Mouse (Mus musculus) frontal cortex, postnatal 10 days (tissue): ENCODE results near the gene Tnfsfm13.

Experiments
- DNase-seq, 2 experiments: peaks; one replicate each; pipeline ENCODE4 v3.0.0; 2022; ENCODE audit warnings: low spot score in 2 of 2, mixed read lengths in 1 of 2

Tnfsfm13 gene

DNA sequence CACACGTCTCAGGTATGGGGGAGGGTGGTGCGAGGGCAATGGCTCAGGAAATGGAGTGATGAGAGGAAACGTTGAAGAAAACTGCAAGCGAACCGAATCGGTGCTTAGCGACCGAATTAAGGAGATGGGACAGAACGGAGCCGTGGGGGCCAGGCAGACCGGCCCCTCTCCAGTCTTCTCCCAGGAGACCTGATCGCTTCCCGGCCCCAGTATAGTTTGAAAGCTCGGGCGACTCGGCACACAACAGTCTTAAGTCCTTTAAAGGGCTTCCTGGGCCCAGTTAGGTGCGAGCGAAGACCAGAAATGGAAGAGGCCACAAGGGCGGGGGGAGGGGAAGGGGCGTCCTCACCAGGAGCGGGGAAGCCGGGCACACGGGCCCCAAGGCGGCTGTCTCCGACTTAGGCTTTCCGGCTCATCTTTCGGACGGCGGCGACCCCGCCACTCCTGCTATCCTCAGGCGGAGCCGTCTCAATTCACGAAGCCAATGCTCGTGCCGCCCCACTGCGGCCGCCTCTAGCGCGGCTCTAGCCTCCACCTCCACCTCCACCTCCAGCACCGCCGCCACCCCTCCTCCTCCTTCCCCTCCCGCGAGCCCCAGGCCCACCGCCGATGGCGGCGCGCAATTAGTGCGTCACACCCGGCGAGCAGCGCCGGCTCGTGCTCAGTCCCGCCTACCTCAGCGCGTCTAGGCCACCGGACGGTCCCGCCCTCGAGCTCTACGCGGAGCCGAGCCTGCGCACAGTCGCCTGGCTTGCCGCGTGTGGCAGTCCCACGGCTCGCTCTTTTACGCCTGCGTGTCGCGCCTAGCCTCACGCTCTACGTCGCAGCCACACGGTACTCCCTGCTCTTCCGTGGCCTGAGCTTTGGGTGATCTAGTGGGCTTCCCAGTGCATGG lies 14.3 kb downstream of the Tnfsfm13 start, which contains the start of gene Senp3:
Senp3 (minus strand) TSS at position 771 of the 895 bp plus-strand sequence.
- peak; percentile 95 to 97 for DNase-seq

DNA sequence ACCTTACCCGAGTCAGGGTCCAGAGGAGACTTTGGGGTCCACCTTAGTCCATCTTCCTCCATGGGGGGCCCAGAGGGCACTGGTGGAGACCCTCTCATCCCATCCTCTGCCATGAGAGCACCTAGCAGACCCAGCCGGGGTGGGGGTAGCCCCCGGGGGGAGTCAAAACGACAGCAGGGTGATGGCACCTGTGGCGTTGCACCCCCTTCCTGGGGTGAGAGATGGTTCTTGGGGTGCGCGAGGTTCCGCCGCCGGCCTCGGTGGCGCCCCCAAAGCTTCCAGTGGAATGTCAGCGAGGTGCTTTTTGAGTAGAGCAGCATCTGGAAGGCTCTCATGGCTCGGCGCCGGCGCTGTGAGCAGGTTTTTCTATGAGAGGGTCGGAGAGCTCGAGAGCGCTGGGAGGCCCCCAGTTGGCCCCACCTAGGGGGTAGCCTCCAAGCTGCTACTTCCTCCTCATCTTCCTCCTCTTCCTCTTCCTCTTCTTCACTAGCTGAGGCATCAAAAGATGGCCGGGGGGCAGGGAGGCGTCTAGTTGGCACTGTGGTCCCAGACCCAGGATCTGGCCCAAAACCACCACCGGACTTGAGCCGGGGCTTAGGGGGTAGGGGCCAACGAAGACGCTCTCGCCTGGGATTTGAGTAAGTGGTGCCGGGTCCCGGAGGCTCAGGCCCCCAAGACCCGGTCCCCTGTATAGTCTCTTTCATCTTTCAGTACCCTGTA lies 15.6 kb downstream of the Tnfsfm13 start:
- no peak for DNase-seq

DNA sequence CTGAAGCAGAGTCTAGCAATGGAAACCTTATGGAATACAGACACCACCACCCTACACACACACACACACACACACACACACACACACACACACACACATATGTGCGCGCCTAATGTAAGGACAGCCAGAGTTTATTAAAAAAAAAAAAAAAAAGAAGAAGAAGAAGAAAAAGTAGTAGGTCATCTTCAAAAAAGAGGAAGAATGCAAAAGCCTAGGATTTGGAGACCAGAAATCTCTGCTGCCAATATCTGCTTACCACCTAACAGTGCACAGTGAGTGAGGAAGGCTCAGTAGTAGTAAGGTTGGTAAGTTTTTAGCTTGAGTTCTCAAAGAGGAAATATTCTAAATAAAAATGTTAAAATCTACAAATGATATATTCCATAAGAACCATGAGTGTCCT lies 16.8 kb downstream of the Tnfsfm13 start:
- no peak for DNase-seq

DNA sequence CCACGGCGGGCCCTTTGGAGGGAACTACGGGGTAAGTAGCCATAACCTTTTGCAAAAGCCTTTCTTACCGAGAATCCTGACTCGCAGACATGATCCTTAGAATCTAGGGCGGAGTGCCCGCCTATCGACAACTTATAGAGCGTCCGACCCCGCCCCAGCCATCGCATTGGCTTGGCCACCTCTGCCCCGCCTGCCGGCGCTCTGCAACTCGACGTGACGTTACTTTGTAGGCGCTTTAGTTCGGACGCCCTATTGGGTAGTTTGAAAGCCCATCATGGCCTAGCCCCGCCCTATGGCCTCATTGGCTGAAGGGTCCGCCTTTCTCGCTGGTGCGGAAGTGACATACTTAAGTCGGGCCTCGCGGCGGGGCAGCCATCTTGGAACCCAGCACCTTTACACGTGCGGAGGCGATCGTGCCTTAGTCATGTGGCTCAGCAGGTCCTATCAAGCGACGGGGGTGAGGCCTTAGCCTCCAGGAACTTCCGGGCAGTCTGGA lies 23.6 kb downstream of the Tnfsfm13 start, which contains the start of gene Eif4a1:
Eif4a1 (minus strand) TSS at position 213 of the 496 bp plus-strand sequence.
- peak; percentile 100 for DNase-seq

DNA sequence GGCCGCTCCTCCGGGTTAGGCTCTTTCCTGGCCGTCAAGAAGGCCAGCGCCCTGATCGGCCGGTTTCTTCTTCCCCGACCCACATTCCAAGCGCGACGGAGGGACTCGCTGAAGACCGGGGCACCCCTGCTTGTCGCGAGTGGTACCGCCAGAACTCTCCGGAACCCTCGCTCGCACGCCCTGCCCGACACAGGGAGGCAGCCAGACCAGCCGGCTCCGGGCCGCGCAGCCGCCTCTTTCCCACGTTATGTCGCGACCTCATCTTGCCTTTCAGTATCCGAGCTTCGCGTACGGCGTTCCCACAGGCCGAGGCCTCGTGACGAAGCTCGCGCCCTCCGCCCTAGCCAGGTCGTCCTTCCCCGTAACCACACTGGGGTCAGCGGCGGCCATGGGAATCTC lies 24.2 kb downstream of the Tnfsfm13 start:
- DNase-seq = peak; percentile 55 to 61

DNA sequence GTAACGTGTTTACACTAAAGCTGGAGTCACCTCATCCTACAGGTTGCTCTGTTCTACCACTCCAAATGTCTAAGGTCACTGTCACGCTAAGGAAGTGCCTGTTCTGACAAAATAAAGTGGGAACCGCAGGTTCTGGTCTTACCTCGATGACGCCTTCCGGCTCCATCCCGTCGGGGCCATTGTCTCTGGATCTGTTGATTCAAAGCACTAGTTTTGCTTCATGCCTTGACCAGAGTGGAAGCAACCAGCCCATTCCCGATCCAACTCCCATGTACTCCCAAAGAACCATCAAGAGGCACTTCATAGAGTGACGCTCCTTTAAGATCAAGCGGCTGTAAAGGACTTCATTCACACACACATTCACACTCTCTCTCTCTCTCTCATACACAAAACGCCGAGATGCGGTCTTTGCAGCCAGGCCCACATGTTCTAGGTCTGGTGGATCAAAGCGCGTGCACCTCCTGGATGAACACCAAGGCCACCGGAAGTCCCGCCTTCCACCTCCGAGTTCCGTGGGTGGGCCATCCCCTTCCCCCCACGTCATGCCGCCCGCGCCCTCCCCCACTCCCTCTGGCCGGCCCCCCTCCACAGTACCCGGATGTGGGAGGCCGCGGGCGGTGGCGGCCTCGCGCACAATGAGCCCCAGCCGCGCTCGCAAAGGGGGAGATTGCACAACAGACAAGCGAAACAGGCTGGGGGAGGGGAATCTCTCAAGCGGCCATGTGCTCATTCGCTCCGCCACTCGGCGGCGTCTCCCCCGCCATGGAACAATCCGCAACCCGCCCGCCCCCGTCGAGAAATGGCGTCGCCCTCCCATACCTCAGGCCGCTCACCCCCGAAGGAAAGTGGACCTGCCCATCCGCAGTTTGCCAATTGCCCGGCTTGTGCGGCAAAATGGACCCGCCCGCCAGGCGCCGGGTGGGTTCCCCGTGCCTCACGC lies 24.8 kb downstream of the Tnfsfm13 start:
- peak; percentile 91 to 92 for DNase-seq

DNA sequence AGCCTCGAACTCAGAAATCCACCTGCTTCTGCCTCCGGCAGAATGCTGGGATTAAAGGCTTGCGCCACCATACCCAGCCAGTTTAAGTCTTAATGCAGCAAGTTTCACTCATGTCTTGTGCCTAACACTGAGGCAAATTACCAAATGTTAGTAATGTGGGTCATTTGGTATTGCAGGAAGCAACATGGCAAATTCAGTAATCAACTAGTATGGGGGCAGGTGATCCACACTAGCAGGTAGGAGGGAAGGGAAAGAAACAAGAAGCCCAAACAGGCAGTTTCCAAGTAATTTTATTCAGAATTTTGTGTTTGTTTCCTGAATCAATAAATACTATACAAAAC lies 29.3 kb downstream of the Tnfsfm13 start:
- DNase-seq = no peak

DNA sequence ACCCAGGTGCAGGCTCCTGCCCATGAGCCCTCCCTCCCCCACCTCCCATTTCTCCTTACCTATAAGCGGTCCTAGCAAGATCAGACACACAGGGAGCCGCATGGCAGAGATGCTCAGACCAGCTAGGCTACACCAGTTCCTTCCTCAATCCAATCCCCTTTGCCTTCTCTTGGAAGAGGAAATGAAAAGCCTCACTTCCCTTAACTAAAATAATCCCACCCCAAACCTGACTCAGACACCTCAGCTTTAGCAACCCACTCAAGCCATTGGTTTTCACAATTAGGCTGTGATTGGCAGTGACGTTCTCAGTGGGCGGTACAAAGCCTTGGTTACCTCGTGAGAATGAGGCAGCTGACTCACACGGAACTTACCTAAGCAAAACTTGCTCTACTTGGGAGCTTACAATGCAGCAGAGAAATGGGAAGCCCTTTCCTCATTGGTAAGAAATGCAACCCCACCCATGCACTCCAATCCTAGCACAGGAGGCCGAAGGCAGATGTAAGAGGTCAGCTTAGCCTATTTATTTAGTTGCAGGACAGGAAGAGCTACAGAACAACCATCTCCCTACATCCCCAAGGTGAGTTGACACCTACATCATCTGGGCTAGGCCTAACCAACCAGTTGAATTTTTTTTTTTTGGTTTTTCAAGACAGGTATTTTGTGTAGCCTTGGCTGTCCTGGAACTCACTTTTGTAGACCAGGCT lies 29.8 kb downstream of the Tnfsfm13 start, which contains the start of gene Cd68:
Cd68 (minus strand) TSS at position 193 of the 704 bp plus-strand sequence.
- DNase-seq = peak in 1 of 2 experiments; percentile 74

DNA sequence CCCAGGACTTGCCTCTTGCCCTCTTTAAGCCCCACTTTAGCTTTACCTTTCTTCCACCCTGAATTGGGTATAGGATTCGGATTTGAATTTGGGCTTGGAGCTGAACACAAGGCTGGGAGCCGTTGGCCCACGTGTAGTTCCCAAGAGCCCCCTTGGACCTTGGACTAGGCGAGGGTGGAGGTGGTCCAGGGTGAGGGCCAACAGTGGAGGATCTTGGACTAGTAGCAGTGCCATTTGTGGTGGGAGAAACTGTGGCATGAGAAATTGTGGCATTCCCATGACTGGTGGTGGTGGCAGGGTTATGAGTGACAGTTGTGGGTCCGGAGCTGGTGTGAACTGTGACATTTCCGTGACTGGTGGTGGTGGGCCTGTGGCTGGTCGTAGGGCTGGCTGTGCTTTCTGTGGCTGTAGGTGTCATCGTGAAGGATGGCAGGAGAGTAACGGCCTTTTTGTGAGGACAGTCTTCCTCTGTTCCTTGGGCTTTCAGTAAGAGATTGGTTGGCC lies 30.4 kb downstream of the Tnfsfm13 start:
- no peak for DNase-seq

DNA sequence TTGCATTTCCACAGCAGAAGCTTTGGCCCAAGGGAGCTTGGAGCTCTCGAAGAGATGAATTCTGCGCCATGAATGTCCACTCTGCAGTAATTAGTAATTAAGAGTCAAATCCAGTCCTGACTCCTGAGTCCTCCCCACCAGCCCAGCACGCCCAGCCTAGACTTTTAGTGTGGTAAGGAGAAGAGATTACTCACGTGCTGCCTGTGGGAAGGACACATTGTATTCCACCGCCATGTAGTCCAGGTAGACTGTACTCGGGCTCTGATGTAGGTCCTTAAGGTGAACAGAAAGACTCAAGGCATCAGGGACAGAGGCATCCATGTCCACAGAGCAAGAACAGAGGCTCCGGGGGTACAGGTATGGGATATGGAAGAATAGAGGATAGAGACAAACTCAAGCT lies 31.1 kb downstream of the Tnfsfm13 start:
- no peak for DNase-seq

DNA sequence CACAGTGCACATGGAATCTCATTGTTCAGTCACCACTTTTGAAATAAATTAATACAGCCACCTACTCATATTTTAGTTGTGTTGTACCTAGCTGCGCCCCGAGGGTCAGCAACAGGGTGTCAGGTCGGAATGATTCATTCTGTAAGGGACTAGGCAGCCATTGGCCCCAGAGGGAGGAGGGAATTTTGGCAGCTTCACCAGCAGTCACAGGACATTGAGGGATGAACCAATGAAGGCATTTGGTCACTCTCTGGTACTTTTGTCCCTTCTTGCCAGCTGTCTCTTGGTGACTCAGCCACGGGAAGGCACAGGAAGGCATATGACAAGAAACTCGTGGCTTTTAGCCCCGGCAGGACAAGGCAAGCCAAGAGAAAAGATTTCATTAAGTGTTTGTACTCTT lies 32.1 kb downstream of the Tnfsfm13 start:
- no peak for DNase-seq

DNA sequence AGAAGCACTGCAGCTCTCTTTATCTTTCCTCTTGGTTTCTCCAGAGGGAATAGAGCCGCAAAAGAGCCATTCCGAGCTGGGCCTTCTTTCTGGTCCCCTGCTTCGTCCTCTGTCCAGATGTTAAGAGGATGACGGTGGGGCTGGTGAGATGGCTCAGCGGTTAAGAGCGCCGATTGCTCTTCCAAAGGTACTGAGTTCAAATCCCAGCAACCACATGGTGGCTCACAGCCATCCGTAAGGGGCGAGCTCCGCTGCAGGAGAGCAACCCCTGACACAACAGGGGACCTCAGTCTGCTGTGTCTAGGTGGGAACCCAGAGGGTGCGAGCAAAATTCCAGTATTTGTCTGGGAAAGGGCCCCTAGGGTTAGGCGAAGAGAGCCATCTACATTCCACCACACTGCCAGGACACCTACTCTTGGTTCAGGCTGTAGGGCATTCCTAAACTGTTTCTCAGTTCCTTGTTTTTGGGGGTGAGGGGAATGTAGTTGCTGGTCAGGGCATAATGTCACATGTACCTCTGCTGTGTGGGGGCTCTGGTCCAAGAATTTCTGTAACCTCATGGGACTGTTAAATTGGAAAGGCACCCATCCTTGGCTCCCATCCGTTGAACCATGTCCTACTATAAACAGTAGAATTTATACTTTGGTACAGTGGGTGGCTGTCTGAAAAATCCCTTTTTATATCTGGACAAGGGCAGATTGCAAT lies 32.8 kb downstream of the Tnfsfm13 start:
- no peak for DNase-seq

DNA sequence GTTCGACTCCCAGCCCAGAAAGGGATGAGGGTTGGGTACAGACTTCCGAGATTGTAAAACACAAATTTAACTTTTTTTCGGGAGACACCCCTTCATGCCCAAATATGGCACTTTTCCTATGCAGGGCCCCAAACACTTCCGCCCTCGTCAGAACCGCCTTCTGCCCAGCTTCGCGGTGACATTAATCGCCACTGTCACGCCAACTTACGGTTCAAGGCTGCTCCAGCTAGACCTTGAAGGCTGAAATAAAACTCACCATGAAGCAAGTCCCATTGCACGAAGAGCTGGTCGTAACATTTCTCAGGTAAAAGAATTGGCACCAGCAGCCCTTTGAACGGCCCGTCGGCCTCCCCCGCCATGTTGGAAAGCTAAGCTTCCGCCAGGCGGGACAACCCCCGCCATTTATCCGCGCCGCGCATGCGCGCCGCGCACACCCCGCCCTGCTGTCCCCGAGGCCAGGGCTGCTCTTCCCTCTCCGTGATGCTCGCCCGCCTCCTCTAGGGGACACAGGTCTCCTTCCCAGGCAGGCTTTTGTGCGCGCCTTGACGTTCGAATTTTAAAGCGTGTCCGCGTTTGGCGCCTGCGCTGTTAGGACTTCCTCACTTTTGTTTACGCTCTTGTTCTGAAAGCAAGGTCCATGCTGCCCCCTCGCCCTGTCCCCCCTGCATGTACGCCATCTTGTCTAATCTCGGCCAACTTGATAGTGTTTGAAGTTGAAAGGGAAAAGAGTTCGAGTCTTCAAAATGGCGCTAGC lies 33.5 kb downstream of the Tnfsfm13 start, which contains the start of gene Mpdu1:
Mpdu1 (minus strand) TSS at position 430 of the 754 bp plus-strand sequence.
- DNase-seq = peak; percentile 94

DNA sequence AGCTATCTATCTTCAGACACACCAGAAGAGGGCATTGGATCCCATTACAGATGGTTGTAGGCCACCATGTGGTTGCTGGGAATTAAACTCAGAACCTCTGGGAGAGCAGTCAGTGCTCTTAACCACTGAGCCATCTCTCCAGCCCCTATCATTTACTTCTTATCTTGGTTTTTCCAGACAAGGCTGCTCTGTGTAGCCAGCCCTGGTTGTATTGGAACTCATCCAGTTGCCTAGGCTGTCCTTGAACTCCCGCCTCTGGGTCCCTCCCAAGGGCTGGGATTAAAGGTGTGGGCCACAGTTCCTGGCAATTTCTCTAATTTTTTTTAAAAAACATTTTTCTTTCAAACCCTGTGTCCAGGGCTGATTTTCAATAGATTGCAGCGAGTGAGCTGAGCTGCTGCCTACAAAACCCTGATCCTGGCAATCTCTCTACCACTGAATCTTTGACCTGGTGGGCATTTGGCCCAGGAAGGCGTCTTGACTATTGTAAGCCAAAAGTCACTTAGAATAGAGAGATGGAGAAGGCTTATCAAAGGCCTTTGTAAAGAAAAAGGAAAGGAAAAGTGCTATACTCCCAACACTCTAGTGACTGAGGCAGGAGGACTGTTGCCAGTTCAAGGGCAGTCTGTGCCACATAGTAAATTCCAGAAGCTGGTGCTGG lies 34.5 kb downstream of the Tnfsfm13 start:
- no peak for DNase-seq

DNA sequence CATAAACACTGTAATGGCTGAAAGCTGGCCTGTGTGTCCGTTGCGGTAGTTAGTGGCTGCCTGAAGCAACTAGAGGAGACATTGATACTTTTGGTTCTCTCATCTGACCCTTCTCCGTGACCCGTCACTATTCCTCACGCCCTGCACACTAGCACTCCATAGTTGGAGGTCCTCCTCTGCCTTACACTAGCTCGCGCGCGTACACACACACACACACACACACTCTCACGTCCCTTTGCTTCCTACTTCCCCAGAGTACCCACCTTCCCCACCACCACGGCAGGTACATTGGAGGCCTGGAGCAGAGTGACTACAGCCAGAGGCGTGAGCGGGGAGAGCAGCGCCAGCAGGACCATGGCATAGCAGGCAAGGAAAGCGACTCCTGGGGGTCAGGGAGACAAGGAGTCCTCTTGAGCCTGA lies 38.4 kb downstream of the Tnfsfm13 start:
- DNase-seq = no peak

DNA sequence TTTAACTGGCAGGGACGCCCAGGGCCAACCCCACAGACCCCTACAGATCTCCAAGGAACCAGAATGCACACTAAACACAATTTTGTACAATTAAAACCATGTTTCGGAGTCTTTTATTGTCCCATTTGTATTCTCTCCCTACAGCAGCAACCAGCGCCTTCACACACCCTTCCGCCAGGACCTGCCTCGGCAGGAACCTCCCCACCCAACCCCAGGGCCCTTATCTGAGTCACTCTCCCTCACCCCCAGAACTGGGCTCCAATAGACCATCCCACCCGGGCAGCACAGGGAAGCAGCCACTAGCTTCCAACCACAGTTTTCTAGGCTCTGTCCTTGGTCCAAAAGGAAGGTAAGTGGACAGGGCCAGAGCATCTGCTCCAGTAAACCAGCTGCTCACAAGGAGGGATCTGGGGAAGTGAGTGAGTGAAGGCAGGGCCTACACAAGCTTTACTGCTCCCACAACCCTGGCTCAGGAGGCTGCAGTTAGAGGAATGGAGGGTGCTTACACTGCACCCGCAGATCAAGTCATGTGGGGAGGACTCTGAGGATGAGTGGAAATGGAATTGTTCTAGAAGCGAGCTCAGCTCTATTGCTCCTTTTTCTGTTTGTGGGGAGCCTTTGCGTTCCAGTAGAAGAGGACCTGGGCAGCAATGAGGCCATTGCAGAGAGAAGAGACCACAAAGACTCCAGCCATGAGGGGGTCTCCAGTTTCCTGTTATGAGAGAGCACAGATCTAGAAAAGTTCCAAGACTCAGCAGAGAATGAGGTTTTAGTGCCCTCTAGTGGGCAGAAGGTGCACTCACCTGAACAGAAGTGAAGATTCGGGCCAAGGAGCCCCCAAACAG lies 39.1 kb downstream of the Tnfsfm13 start:
- DNase-seq = no peak

DNA sequence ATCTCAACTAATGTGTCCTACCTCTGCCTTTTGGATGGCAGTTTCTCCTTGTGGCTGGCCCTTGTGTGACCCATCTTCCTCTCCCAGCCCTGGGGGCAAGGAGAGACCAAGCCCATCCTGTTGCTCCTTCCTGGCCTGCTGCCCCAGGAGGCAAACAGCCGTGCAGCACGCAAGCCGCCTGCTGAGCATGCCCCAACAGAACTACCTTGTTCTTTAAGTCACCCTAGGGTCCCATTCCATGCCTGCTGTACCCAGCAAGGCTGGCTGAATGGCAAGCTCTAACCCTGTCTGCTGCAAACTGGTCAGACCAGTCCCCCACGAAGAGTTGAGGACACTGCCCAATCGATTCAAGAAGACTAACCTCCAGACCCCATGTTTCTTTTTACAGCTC lies 39.8 kb downstream of the Tnfsfm13 start:
- DNase-seq = no peak
